ENCODE assay signal across 46 mouse cellular contexts in the genomic region with DNA sequence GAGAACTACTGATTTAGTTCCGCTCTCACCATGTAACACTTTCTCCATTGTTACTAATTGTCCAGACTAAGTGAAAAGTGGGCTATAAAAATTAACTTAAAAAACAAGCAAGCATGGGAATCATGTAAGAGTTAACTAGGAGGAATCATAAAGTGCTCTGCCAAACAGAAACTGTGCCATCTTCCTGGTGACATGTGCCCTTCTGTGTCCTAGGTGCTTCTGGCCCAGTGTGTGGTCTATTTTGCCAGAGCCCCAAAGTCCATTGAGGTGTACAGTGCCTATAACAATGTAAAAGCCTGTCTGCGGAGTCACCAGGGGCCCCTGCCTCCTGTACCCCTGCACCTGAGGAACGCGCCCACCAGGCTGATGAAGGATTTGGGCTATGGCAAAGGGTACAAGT. TPM values are rescaled to one million over a fixed set of nuclear protein-coding genes. Genes with fewer than 3 reads are reported as not detected.
"Had no signal": no experiment of that assay in that cellular context is flagged by ENCODE, and none has a peak within 500 bp of the region (broad histone marks: within the 10 kb centered on the region; RNA-seq: fewer than 3 reads in every experiment).

No protein-coding gene starts in this region.

- H3K27me3 ChIP-seq: heart, embryonic 12.5 days; heart, embryonic 13.5 days; heart, embryonic 15.5 days; hindbrain, embryonic 12.5 days; hindbrain, embryonic 13.5 days; hindbrain, embryonic 15.5 days; intestine, embryonic 15.5 days; kidney, embryonic 15.5 days had no signal

- H3K27ac ChIP-seq: heart, embryonic 13.5 days; heart, embryonic 15.5 days; hindbrain, embryonic 10.5 days; hindbrain, embryonic 12.5 days; hindbrain, embryonic 13.5 days; hindbrain, embryonic 14.5 days; hindbrain, embryonic 15.5 days; hindbrain, postnatal 0 days; intestine, embryonic 15.5 days; kidney, embryonic 15.5 days; kidney, postnatal 0 days; layer of hippocampus, adult 2 months; left cerebral cortex, adult 2 months had no signal

- H3K9ac ChIP-seq: heart, embryonic 12.5 days; heart, embryonic 13.5 days; heart, embryonic 15.5 days; hindbrain, embryonic 12.5 days; hindbrain, embryonic 13.5 days; hindbrain, embryonic 14.5 days; hindbrain, embryonic 15.5 days; intestine, embryonic 15.5 days; kidney, embryonic 15.5 days had no signal

- H3K4me3 ChIP-seq: heart, embryonic 12.5 days; heart, embryonic 13.5 days; heart, embryonic 15.5 days; hindbrain, embryonic 10.5 days; hindbrain, embryonic 12.5 days; hindbrain, embryonic 13.5 days; hindbrain, embryonic 15.5 days; intestine, embryonic 15.5 days; kidney, embryonic 15.5 days; layer of hippocampus, adult 2 months; left cerebral cortex, adult 2 months had no signal

- ATAC-seq: hindbrain, embryonic 16.5 days; hindbrain, postnatal 0 days; inflammation-experienced regulatory T-cells, adult 6 months; intestine, embryonic 15.5 days; intestine, embryonic 16.5 days; intestine, postnatal 0 days had no signal

- H3K9me3 ChIP-seq: heart, embryonic 12.5 days; heart, embryonic 13.5 days; heart, embryonic 15.5 days; hindbrain, embryonic 10.5 days; hindbrain, embryonic 12.5 days; hindbrain, embryonic 13.5 days; hindbrain, embryonic 15.5 days; intestine, embryonic 15.5 days; kidney, embryonic 15.5 days had no signal

- DNase-seq: heart, postnatal 10 days; heart, postnatal 14 days; heart, postnatal 36 days; heart, postnatal 4 days; kidney, adult 11 months; kidney, adult 18-20 months; kidney, adult 2 months; kidney, adult 8-10 months; kidney, adult 9 months; kidney, postnatal 10 days; kidney, postnatal 14 days; kidney, postnatal 25 days; kidney, postnatal 36 days; kidney, postnatal 4 days; layer of hippocampus, adult 9-11 months; layer of hippocampus, postnatal 36 days had no signal

- H3K4me2 ChIP-seq: heart, embryonic 11.5 days; heart, embryonic 12.5 days; heart, embryonic 13.5 days; heart, embryonic 15.5 days; hindbrain, embryonic 12.5 days; hindbrain, embryonic 13.5 days; hindbrain, embryonic 14.5 days; hindbrain, embryonic 15.5 days; intestine, embryonic 15.5 days; kidney, embryonic 15.5 days had no signal

- H3K4me1 ChIP-seq: heart, embryonic 12.5 days; heart, embryonic 13.5 days; heart, embryonic 15.5 days; hindbrain, embryonic 10.5 days; hindbrain, embryonic 12.5 days; hindbrain, embryonic 13.5 days; hindbrain, embryonic 15.5 days; intestine, embryonic 15.5 days; kidney, embryonic 15.5 days had no signal

RNA-seq across cellular contexts. Expression of a gene that starts 19.0 kb away (rescaled TPM):
- total RNA-seq: heart, postnatal 25 days; heart, postnatal 36 days; heart, postnatal 4 days; hematopoietic stem cell, adult 5-6 weeks; hindbrain, postnatal 0 days; layer of hippocampus, adult 2 months; left cerebral cortex, adult 2 months had no signal
- polyA plus RNA-seq: heart, embryonic 11.5 days; heart, embryonic 12.5 days; heart, embryonic 13.5 days; heart, embryonic 14.5 days; heart, embryonic 15.5 days; heart, embryonic 16.5 days; heart, postnatal 0 days; hindbrain, embryonic 10.5 days; hindbrain, embryonic 11.5 days; hindbrain, embryonic 12.5 days; hindbrain, embryonic 13.5 days; hindbrain, embryonic 14.5 days; hindbrain, embryonic 15.5 days; hindbrain, embryonic 16.5 days; hindbrain, postnatal 0 days; inflammation-experienced regulatory T-cells, adult 6 months; intestine, embryonic 14.5 days; intestine, embryonic 15.5 days; intestine, embryonic 16.5 days; intestine, postnatal 0 days; kidney, adult 2 months; kidney, embryonic 14.5 days; kidney, embryonic 15.5 days; kidney, embryonic 16.5 days; kidney, postnatal 0 days; large intestine, adult 2 months had no signal

RNA-seq across cellular contexts. Expression of a gene that starts 29.3 kb away (rescaled TPM):
- polyA plus RNA-seq: hindbrain, embryonic 11.5 days had no signal

RNA-seq across cellular contexts. Expression of a gene that starts 37.9 kb away (rescaled TPM):
- total RNA-seq: hematopoietic stem cell, adult 5-6 weeks; hindbrain, postnatal 0 days; left cerebral cortex, adult 18-20 months had no signal
- polyA plus RNA-seq: hindbrain, embryonic 10.5 days; inflammation-experienced regulatory T-cells, adult 6 months; intestine, embryonic 14.5 days; intestine, embryonic 16.5 days; intestine, postnatal 0 days had no signal
